Mouse (Mus musculus) brain, embryonic 14.5 days (tissue): ENCODE measurements around the gene Krtap19-1.

Experiments
- CTCF ChIP-seq: fragments of 200-500 bp; IDR thresholded peaks from 2 replicates; pipeline ENCODE4 v1.5.1; 2012; ENCODE audit warnings: inconsistent platforms, mild to moderate bottlenecking, moderate library complexity, borderline replicate concordance; ENCODE audit not compliant: insufficient read depth, insufficient read length; ENCODE audit errors: extremely low read depth
- POLR2A ChIP-seq: fragments of 200-500 bp; IDR thresholded peaks from 2 replicates; pipeline ENCODE4 v1.6.1; 2012; ENCODE audit warnings: mild to moderate bottlenecking, inconsistent platforms, borderline replicate concordance; ENCODE audit not compliant: poor library complexity, insufficient read depth, insufficient read length, severe bottlenecking; ENCODE audit errors: extremely low read depth

GRCm38 (mm10) chr16:88886870-88887269 lies 17.7 kb upstream of the Krtap19-1 start:
- TF ChIP-seq CTCF (no peak), POLR2A (no peak)
